Mouse (Mus musculus) embryo, embryonic 11 days (tissue): ENCODE results near the gene Fras1.
A peak's percentile ranks its signal among the peaks of the same experiment; 100 is the strongest.

ENCODE experiments used
- DNase-seq: peaks from one replicate; pipeline ENCODE4 v3.0.0-alpha.2; 2015

Fras1 gene

DNA sequence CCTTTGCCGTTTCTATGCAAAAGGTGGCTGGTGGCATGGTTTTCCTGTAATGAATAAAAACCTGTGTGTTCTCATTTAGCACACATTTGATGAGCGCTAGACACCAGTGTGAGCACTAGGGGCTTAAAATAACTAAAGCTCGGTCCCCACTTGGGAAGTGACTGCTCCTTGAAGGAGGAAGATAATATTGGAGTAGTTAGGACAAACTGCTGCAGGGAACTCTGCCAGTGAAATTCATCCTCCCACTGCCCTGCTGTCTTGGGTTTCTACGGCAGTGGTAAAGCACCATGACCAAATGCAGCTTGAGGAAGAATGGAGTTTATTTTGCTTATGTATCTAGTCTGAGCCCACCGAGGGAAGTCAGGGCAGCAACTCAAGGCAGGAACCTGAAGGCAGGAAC lies 211.0 kb downstream of the Fras1 start:
- DNase-seq: no peak

- DNase-seq: no peak
These were observed 216.9 kb downstream of the Fras1 start for GRCm38 (mm10) chr5:96590621-96591020.

- no peak for DNase-seq
These were observed 222.0 kb downstream of the Fras1 start for GRCm38 (mm10) chr5:96595793-96596192.

DNA sequence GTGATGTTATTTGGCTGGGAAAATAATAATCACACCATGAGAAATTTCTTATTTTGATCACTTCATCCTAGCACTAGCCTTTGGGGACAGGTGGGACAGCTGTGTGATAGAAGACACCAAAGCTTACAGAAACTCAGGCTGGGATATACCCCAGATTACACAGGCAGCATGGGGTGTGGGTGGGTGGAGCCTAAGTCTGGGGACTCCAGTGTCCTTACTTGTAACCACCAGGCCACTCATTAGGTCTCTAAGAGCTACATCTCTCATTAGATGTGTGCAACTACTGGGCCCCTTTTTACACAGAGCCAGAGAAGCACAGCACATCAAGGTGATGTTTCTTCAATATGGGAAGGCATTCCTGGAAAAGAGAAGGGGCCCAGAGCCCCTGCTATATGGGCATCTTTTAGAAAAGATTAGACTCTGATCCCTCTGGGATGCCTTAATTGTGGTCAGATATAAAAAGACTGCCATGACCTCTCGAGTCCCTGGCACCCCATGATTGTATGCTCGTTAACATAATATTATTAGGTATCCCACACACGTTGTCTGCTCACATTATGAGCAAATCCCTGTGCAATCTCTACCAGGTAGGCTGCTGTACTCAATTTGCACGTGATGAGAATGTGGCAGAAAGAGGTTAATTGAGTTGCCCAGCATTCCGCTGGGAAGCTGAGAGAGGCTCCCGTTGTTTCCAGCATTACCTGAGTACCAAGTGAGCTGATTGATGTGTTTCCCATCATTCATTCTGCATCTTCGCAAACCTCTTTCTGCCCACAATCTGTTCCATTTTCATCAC lies 230.4 kb downstream of the Fras1 start:
- DNase-seq: no peak

DNA sequence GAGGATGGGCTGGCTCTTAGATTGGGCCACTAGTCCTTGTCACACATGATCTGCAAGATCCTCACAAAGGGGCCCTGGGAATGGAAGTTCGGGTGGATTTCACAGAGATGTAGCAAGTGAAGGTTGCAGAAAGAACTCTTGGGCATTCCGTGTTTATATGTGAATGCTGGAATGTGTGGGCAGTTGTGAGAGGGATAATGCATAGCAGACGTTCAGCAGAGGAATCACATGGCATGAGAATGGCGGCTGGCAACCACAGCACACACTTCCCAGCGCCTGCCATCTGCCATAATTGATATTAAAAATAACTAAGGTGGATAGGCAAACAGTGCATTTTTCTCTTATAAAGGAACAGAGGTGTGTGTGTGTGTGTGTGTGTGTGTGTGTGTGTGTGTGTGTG lies 234.3 kb downstream of the Fras1 start:
- DNase-seq: no peak

- peak; percentile 28 for DNase-seq
These were observed 235.0 kb downstream of the Fras1 start for GRCm38 (mm10) chr5:96608581-96609280.

DNA sequence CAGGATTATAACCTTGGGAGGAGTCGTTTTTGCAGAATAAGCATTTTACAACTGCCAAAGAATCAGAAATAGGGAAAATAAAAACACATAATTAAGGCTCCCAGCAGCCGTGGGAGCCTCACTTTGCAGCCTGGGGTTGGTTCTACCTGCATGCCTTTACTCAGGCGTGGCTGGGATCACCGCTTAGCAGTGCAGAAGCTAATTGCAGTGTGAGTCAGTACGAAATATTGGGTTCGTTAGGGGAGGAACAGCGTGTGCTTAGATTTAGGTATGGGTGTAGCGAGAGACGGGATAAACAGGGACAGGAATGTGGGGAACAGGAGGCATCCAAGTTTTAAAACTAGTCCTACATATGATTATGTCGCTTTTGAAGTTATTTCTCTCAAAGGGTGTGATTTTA lies 238.3 kb downstream of the Fras1 start:
- no peak for DNase-seq

GRCm38 (mm10) chr5:96616954-96617646 lies 243.3 kb downstream of the Fras1 start:
- peak; percentile 24 for DNase-seq

DNA sequence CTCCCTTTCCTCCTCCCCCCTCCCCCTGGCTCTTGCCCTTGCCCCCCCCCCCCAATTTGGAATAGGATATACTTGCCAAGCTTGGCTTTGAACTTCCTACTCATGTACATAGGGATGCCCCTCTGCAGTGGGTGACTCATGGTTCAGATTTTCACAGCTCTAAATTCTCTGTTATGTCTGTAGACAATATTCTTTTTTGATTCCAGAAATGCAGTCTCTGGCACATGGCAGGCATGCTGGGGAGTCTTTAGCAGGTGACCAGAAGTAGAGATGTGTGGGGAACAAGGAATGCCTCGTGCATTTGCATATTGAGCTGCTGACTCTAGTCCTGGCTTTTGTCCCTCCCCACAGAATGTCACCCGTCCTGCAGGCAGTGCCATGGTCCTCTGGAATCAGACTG lies 244.3 kb downstream of the Fras1 start:
- no peak for DNase-seq

DNA sequence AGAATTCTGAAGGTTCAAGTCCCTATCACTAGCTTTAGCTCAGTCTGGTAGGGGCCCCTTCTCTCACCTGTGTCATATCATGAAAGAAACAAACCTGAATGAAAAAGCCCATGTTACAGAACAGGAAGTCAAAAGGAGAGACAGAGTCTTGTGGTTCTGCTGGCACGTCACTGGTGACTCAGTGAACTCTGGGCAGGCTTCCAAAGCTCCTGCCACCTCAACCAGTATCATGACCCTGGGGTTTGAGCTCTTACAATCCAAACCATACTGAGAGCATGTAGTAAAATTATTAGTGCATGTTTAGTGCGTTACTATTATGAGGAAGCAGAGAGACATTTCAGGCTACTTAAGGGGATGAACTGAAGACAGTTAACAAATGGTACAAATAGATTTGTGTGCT lies 246.5 kb downstream of the Fras1 start:
- DNase-seq: no peak

DNA sequence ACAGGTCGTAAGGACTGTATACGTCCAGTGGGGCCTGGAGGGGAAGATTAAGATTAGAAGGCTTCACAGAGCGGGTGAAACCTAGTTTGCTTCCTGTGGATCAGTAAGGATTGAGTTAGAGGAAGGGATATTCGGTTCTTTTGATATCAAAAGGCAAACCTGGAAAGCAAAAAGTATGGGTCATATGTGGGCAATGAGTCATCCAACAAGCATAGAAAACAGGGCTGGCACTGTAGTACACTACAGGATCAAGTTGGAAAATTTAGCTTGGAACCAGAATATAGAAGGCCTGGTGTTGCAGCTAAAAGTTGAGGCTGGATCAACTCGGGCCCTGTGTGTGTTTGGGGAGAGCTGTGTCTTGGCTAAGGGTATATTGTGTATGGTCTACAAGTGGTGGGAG lies 246.9 kb downstream of the Fras1 start:
- DNase-seq: no peak

GRCm38 (mm10) chr5:96622604-96623352 lies 249.0 kb downstream of the Fras1 start:
- no peak for DNase-seq

GRCm38 (mm10) chr5:96629851-96630250 lies 256.1 kb downstream of the Fras1 start:
- no peak for DNase-seq

DNA sequence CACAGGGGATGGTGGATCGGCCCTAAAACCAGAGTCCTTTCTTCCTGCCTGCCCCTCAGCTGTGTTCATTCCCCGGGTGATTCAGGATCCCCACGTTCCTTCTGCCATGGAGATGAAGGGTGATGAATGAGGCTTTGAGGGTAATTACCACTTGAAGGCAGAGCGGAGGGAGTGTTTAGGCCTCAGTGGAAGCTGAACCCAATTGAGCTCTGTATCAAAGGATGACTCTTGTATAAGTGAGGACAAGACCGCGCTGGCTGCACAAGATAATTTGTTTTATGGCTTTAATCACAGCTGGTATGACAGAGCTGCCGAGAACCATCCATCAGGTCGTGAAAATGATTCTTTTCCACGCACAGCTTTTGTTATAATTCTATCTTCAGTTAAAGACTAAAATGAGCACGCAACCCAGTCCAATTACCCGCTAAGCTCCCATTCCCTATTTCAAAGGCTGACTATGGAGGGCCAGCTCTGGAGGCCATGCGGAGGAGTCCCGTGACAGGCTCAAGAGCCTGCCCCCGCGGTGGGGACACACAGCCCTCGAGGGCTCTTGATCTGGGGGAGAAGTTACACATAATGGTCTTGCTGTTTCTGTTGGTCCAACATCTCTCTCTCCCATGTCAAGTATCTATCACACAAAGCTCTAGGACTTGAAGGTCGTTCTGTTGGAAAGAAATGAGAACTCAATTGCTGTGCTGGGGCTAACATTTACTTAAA lies 261.5 kb downstream of the Fras1 start:
- DNase-seq: no peak

DNA sequence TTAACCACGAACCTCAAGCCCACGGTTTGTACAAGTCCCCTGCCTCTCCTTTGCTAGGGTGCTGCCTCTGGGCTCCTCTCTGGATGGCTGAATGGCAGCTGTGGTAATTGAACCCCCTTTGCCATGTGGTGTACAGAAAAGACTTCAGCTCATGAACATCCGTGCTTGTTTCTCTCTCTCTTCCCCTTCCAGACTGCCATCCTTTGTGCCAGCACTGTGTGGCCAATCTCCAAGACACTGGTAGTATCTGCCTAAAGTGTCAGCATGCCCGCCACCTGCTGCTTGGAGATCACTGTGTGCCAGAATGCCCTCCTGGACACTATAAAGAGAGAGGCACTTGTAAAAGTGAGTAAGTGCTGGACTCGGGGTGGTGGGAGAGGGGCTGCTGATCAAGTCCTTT lies 262.1 kb downstream of the Fras1 start:
- DNase-seq: no peak

- no peak for DNase-seq
These were observed 265.6 kb downstream of the Fras1 start for GRCm38 (mm10) chr5:96639213-96639910.

GRCm38 (mm10) chr5:96641297-96641696 lies 267.5 kb downstream of the Fras1 start:
- DNase-seq: no peak

- no peak for DNase-seq
These were observed 301.9 kb downstream of the Fras1 start for GRCm38 (mm10) chr5:96675676-96676075.

DNA sequence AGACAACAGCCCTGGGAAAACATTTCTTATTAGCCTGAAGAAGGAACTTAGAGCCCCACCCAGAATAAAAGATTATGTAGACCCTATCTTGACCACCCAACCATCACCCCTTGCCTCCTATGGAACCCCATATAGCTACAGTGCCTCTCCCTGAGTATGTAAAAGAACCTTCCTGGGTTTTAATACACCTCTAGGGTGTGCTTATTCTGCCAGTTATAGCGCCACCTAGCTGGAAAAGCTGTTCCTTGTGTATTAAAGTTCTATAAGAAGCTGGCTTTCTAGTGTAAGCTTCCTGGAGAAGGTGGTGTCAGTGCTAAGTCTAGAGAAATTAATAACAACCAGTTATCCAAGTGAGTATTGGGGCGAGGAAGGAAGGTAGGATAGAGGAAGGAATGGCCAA lies 303.7 kb downstream of the Fras1 start:
- peak; percentile 71 for DNase-seq

DNA sequence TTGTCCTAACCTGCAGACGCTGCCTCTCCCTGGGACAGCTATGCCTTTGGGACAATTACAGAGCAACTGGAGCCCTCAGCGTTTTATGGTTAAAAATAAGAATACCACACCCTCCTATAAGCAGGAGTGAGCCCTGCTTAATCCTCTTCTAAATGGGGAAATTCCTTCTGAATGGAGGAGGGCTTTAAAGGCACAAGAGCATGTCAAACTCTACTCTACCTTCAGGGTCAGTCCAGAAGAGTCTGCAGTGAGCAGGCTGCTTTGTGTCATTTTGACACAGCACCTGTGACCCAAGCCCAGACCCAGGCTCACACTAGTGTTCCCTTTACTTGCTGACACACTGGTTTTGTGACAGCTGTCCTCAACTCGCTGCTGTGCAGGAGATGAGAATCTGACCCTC lies 307.3 kb downstream of the Fras1 start:
- no peak for DNase-seq

- no peak for DNase-seq
These were observed 309.0 kb downstream of the Fras1 start for GRCm38 (mm10) chr5:96682777-96683176.

DNA sequence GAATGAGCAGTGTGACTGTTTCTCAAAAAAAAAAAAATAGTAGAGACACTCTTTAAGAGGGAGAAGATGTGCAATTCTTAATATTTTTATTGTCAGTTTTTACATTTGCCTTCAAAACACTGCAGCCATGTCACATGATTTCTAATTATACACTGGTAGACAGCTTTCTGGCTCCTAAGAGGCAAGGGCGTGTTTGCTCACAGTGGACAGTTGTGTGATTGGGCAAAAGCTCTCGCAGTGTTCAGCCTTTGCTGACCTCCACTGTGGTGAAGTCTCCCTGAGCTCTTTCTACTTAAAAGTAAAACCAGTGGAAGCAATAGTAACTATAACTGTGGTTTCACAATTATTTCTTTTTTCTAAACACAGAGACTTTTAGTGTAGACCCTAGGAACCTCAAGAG lies 315.1 kb downstream of the Fras1 start:
- no peak for DNase-seq
